Mouse (Mus musculus): ENCODE results near the gene Cilp. TPM values are rescaled to one million over a fixed set of nuclear protein-coding genes. Genes with fewer than 3 reads are reported as not detected.

Cilp gene
- polyA plus RNA-seq, 1 experiment from 2014 or later: 0.21 TPM

- Histone ChIP-seq H3K27ac (replicated peaks; ENCODE audit: low read depth, low read length) (no peak overlapping the region), H3K9ac (replicated peaks; ENCODE audit: low read length) (no peak overlapping the region), H3K4me2 (ENCODE audit: low read depth, low read length) (no peak overlapping the region), H3K9me3 (replicated peaks; ENCODE audit: control insufficient read depth, low read length) (no peaks in the 10 kb centered on the region), H3K4me1 (ENCODE audit: control insufficient read depth, insufficient read depth, low read length) (no peaks in the 10 kb centered on the region), H3K27me3 (ENCODE audit: control insufficient read depth, insufficient read depth, low read length) (no peaks in the 10 kb centered on the region), H3K36me3 (replicated peaks; ENCODE audit: control insufficient read depth, insufficient read depth, low read depth, low read length) (no peaks in the 10 kb centered on the region; the same call in 1 of the 2 replicates), H3K4me3 (ENCODE audit: low read depth, low read length) (no peak overlapping the region)
- ATAC-seq (replicated peaks; ENCODE audit: insufficient number of reproducible peaks, low FRiP score, low TSS enrichment, low read depth) (no peak), DNase-seq (ENCODE audit: low spot score) (no peak)
- WGBS: 86% methylated on average over 4 of the region's 4 CpGs
Observed at GRCm38 (mm10) chr9:65302327-65302983, 37.5 kb downstream of the Cilp start.

GRCm38 (mm10) chr9:65303586-65303985, 38.6 kb downstream of the Cilp start:
- Histone ChIP-seq H3K9ac (replicated peaks; ENCODE audit: low read length) (no peak overlapping the region), H3K4me2 (ENCODE audit: low read depth, low read length) (no peak overlapping the region), H3K27me3 (ENCODE audit: control insufficient read depth, insufficient read depth, low read length) (no peaks in the 10 kb centered on the region), H3K36me3 (replicated peaks; ENCODE audit: control insufficient read depth, insufficient read depth, low read depth, low read length) (no peaks in the 10 kb centered on the region; the same call in 1 of the 2 replicates), H3K4me3 (ENCODE audit: low read depth, low read length) (no peak overlapping the region), H3K9me3 (replicated peaks; ENCODE audit: control insufficient read depth, low read length) (no peaks in the 10 kb centered on the region), H3K27ac (replicated peaks; ENCODE audit: low read depth, low read length) (no peak overlapping the region), H3K4me1 (ENCODE audit: control insufficient read depth, insufficient read depth, low read length) (no peaks in the 10 kb centered on the region)
- DNase-seq (ENCODE audit: low spot score): no peak
- no peak for ATAC-seq (replicated peaks; ENCODE audit: insufficient number of reproducible peaks, low FRiP score, low TSS enrichment, low read depth)
- WGBS: 90% methylated on average over 4 of the region's 4 CpGs

GRCm38 (mm10) chr9:65304300-65304699, 39.3 kb downstream of the Cilp start:
- H3K4me2 ChIP-seq (ENCODE audit: low read depth, low read length): no peak overlapping the region
- no peaks in the 10 kb centered on the region for H3K27me3 ChIP-seq (ENCODE audit: control insufficient read depth, insufficient read depth, low read length)
- no peaks in the 10 kb centered on the region; the same call in 1 of the 2 replicates for H3K36me3 ChIP-seq (replicated peaks; ENCODE audit: control insufficient read depth, insufficient read depth, low read depth, low read length)
- no peaks in the 10 kb centered on the region for H3K4me1 ChIP-seq (ENCODE audit: control insufficient read depth, insufficient read depth, low read length)
- ATAC-seq (replicated peaks; ENCODE audit: insufficient number of reproducible peaks, low FRiP score, low TSS enrichment, low read depth) (no peak), DNase-seq (ENCODE audit: low spot score) (no peak)
- 75% methylated on average over 4 of the region's 4 CpGs for WGBS
- H3K27ac ChIP-seq (replicated peaks; ENCODE audit: low read depth, low read length): no peak overlapping the region
- H3K9ac ChIP-seq (replicated peaks; ENCODE audit: low read length): no peak overlapping the region
- H3K4me3 ChIP-seq (ENCODE audit: low read depth, low read length): no peak overlapping the region
- no peaks in the 10 kb centered on the region for H3K9me3 ChIP-seq (replicated peaks; ENCODE audit: control insufficient read depth, low read length)

- DNase-seq (ENCODE audit: low spot score) (no peak), ATAC-seq (replicated peaks; ENCODE audit: insufficient number of reproducible peaks, low FRiP score, low TSS enrichment, low read depth) (no peak)
- Histone ChIP-seq H3K9me3 (replicated peaks; ENCODE audit: control insufficient read depth, low read length) (no peaks in the 10 kb centered on the region), H3K9ac (replicated peaks; ENCODE audit: low read length) (no peak overlapping the region), H3K36me3 (replicated peaks; ENCODE audit: control insufficient read depth, insufficient read depth, low read depth, low read length) (no peaks in the 10 kb centered on the region), H3K4me2 (ENCODE audit: low read depth, low read length) (no peak overlapping the region), H3K27me3 (ENCODE audit: control insufficient read depth, insufficient read depth, low read length) (no peaks in the 10 kb centered on the region), H3K4me3 (ENCODE audit: low read depth, low read length) (no peak overlapping the region), H3K4me1 (ENCODE audit: control insufficient read depth, insufficient read depth, low read length) (no peaks in the 10 kb centered on the region), H3K27ac (replicated peaks; ENCODE audit: low read depth, low read length) (no peak overlapping the region)
- 91% methylated on average over 2 of the region's 2 CpGs for WGBS
Observed at GRCm38 (mm10) chr9:65306672-65307071, 41.7 kb downstream of the Cilp start.

- no peaks in the 10 kb centered on the region for H3K4me1 ChIP-seq (ENCODE audit: control insufficient read depth, insufficient read depth, low read length)
- no peak overlapping the region for H3K27ac ChIP-seq (replicated peaks; ENCODE audit: low read depth, low read length)
- no peak overlapping the region for H3K4me3 ChIP-seq (ENCODE audit: low read depth, low read length)
- no peak overlapping the region for H3K9ac ChIP-seq (replicated peaks; ENCODE audit: low read length)
- no peaks in the 10 kb centered on the region for H3K9me3 ChIP-seq (replicated peaks; ENCODE audit: control insufficient read depth, low read length)
- no peaks in the 10 kb centered on the region for H3K27me3 ChIP-seq (ENCODE audit: control insufficient read depth, insufficient read depth, low read length)
- no peak overlapping the region for H3K4me2 ChIP-seq (ENCODE audit: low read depth, low read length)
- DNase-seq (ENCODE audit: low spot score) (no peak), ATAC-seq (replicated peaks; ENCODE audit: insufficient number of reproducible peaks, low FRiP score, low TSS enrichment, low read depth) (no peak)
- WGBS: 90% methylated on average over 1 of the region's 1 CpGs
- peaks cover 6% of the 10 kb centered on the region for H3K36me3 ChIP-seq (replicated peaks; ENCODE audit: control insufficient read depth, insufficient read depth, low read depth, low read length)
Observed at GRCm38 (mm10) chr9:65308011-65308410, 43.0 kb downstream of the Cilp start.

GRCm38 (mm10) chr9:65312669-65313357, 47.8 kb downstream of the Cilp start:
- ATAC-seq (replicated peaks; ENCODE audit: insufficient number of reproducible peaks, low FRiP score, low TSS enrichment, low read depth): 0 out of 2 replicates have a peak, but pooled peaks have one; percentile 34
- Histone ChIP-seq H3K27ac (replicated peaks; ENCODE audit: low read depth, low read length) (no peak overlapping the region), H3K4me1 (ENCODE audit: control insufficient read depth, insufficient read depth, low read length) (no peaks in the 10 kb centered on the region), H3K9me3 (replicated peaks; ENCODE audit: control insufficient read depth, low read length) (no peaks in the 10 kb centered on the region), H3K27me3 (ENCODE audit: control insufficient read depth, insufficient read depth, low read length) (no peaks in the 10 kb centered on the region), H3K4me3 (ENCODE audit: low read depth, low read length) (no peak overlapping the region), H3K4me2 (ENCODE audit: low read depth, low read length) (no peak overlapping the region), H3K36me3 (replicated peaks; ENCODE audit: control insufficient read depth, insufficient read depth, low read depth, low read length) (peaks cover 10% of the 10 kb centered on the region), H3K9ac (replicated peaks; ENCODE audit: low read length) (no peak overlapping the region)
- peak; percentile 1 for DNase-seq (ENCODE audit: low spot score)
- WGBS: 97% methylated on average over 4 of the region's 4 CpGs

GRCm38 (mm10) chr9:65313846-65314245, 48.9 kb downstream of the Cilp start:
- no peak overlapping the region for H3K27ac ChIP-seq (replicated peaks; ENCODE audit: low read depth, low read length)
- no peak overlapping the region for H3K9ac ChIP-seq (replicated peaks; ENCODE audit: low read length)
- WGBS: 100% methylated on average over 1 of the region's 1 CpGs
- H3K4me1 ChIP-seq (ENCODE audit: control insufficient read depth, insufficient read depth, low read length): no peaks in the 10 kb centered on the region
- no peaks in the 10 kb centered on the region for H3K27me3 ChIP-seq (ENCODE audit: control insufficient read depth, insufficient read depth, low read length)
- H3K4me2 ChIP-seq (ENCODE audit: low read depth, low read length): no peak overlapping the region
- no peaks in the 10 kb centered on the region for H3K9me3 ChIP-seq (replicated peaks; ENCODE audit: control insufficient read depth, low read length)
- H3K36me3 ChIP-seq (replicated peaks; ENCODE audit: control insufficient read depth, insufficient read depth, low read depth, low read length): peaks cover 10% of the 10 kb centered on the region
- no peak for ATAC-seq (replicated peaks; ENCODE audit: insufficient number of reproducible peaks, low FRiP score, low TSS enrichment, low read depth)
- DNase-seq (ENCODE audit: low spot score): no peak
- no peak overlapping the region for H3K4me3 ChIP-seq (ENCODE audit: low read depth, low read length)

GRCm38 (mm10) chr9:65322255-65322900, 57.4 kb downstream of the Cilp start:
- DNase-seq (ENCODE audit: low spot score) (no peak), ATAC-seq (replicated peaks; ENCODE audit: insufficient number of reproducible peaks, low FRiP score, low TSS enrichment, low read depth) (no peak)
- H3K36me3 ChIP-seq (replicated peaks; ENCODE audit: control insufficient read depth, insufficient read depth, low read depth, low read length): peaks cover 3% of the 10 kb centered on the region

More at GRCm38 (mm10) chr9:65322255-65322900, 57.4 kb downstream of the Cilp start:
- Histone ChIP-seq H3K4me3 (ENCODE audit: low read depth, low read length) (no peak overlapping the region), H3K9ac (replicated peaks; ENCODE audit: low read length) (no peak overlapping the region), H3K4me1 (ENCODE audit: control insufficient read depth, insufficient read depth, low read length) (no peaks in the 10 kb centered on the region), H3K9me3 (replicated peaks; ENCODE audit: control insufficient read depth, low read length) (no peaks in the 10 kb centered on the region), H3K4me2 (ENCODE audit: low read depth, low read length) (no peak overlapping the region), H3K27ac (replicated peaks; ENCODE audit: low read depth, low read length) (no peak overlapping the region), H3K27me3 (ENCODE audit: control insufficient read depth, insufficient read depth, low read length) (no peaks in the 10 kb centered on the region)
- WGBS: 89% methylated on average over 11 of the region's 11 CpGs
